Mouse (Mus musculus): ENCODE data around the gene Atp2b1. TPM values are rescaled to one million over a fixed set of nuclear protein-coding genes. Genes with fewer than 3 reads are reported as not detected.

The Atp2b1 gene
- total and polyA plus RNA-seq, 3 experiments = 25.0 to 41.7 (median 31.7) TPM

- peaks cover 0 to under 1% of the 10 kb centered on the region in 2 experiments; a peak in 1 of 4 replicates for H3K4me1 ChIP-seq (ENCODE audit: control insufficient read depth in 1 of 2, insufficient read depth in 2 of 2)
- H3K79me2 ChIP-seq (replicated peaks; ENCODE audit: control insufficient read depth, extremely low read depth, insufficient read depth, poor library complexity, severe bottlenecking) = no peaks in the 10 kb centered on the region
- no peak overlapping the region for H3K27ac ChIP-seq (ENCODE audit: insufficient read depth, low read depth)
- dilution Hi-C loops (cut with MboI; ENCODE audit: extremely low pct_ligation_motif_present, extremely low pct_unique_long_range_greater_than_20kb, low sequenced_read_pairs) = no loop called here
- in situ Hi-C loops (cut with MboI; ENCODE audit: low pct_ligation_motif_present, low pct_unique_long_range_greater_than_20kb, low sequenced_read_pairs) = no loop called here
- DNase-seq (ENCODE audit: extremely low read depth) = no peak
- no peaks in the 10 kb centered on the region for H3K27me3 ChIP-seq (replicated peaks)
- H3K9ac ChIP-seq (ENCODE audit: insufficient read depth, low read depth) = no peak overlapping the region
- TF ChIP-seq USF2 (conservative IDR thresholded peaks at IDR 0.05; ENCODE audit: low read depth, low read length) (no peak), ZKSCAN1 (IDR thresholded peaks at IDR 0.05; ENCODE audit: borderline replicate concordance, low read depth, low read length) (no peak), POLR2AphosphoS2 (IDR thresholded peaks at IDR 0.05; ENCODE audit: low read depth, low read length) (no peak), RAD21 (IDR thresholded peaks at IDR 0.05; ENCODE audit: low read depth, low read length) (no peak), BHLHE40 (IDR thresholded peaks at IDR 0.05; ENCODE audit: low read depth, low read length) (no peak), MXI1 (IDR thresholded peaks at IDR 0.05; ENCODE audit: low read depth, low read length) (no peak), HCFC1 (IDR thresholded peaks at IDR 0.05; ENCODE audit: low read depth, low read length) (no peak), CTCF (conservative IDR thresholded peaks at IDR 0.05 in 1 of 2, IDR thresholded peaks at IDR 0.05 in 1 of 2; ENCODE audit: low read depth in 2 of 2, low read length in 2 of 2) (no peak), SMC3 (IDR thresholded peaks at IDR 0.05; ENCODE audit: low read depth, low read length) (no peak), TCF12 (IDR thresholded peaks at IDR 0.05; ENCODE audit: low read depth, low read length) (no peak), RCOR1 (conservative IDR thresholded peaks at IDR 0.05; ENCODE audit: low read depth, low read length) (no peak), ZNF384 (IDR thresholded peaks at IDR 0.05; ENCODE audit: low read depth, low read length) (no peak)
- H3K4me2 ChIP-seq (ENCODE audit: insufficient read depth, low read depth, poor library complexity, severe bottlenecking) = no peak overlapping the region
- no peaks in the 10 kb centered on the region for H3K36me3 ChIP-seq (replicated peaks in 1 of 2; ENCODE audit: control insufficient read depth in 1 of 2, insufficient read depth in 1 of 2, low read length in 1 of 2)
- H3K9me3 ChIP-seq (replicated peaks; ENCODE audit: low read length) = peaks cover 4% of the 10 kb centered on the region
- no peak overlapping the region for H3K4me3 ChIP-seq (replicated peaks in 1 of 3; ENCODE audit: low read depth in 2 of 3, low read length in 2 of 3, poor library complexity in 1 of 3)
Measured at GRCm38 (mm10) chr10:98886770-98887271, 27.4 kb upstream of the Atp2b1 start.

- Histone ChIP-seq H3K9me3 (replicated peaks; ENCODE audit: low read length) (peaks cover 4% of the 10 kb centered on the region), H3K27me3 (replicated peaks) (no peaks in the 10 kb centered on the region), H3K79me2 (replicated peaks; ENCODE audit: control insufficient read depth, extremely low read depth, insufficient read depth, poor library complexity, severe bottlenecking) (no peaks in the 10 kb centered on the region), H3K4me1 (ENCODE audit: control insufficient read depth in 1 of 2, insufficient read depth in 2 of 2) (no peaks in the 10 kb centered on the region), H3K27ac (ENCODE audit: insufficient read depth, low read depth) (no peak overlapping the region), H3K4me2 (ENCODE audit: insufficient read depth, low read depth, poor library complexity, severe bottlenecking) (no peak overlapping the region), H3K36me3 (replicated peaks in 1 of 2; ENCODE audit: control insufficient read depth in 1 of 2, insufficient read depth in 1 of 2, low read length in 1 of 2) (no peaks in the 10 kb centered on the region), H3K9ac (ENCODE audit: insufficient read depth, low read depth) (no peak overlapping the region), H3K4me3 (replicated peaks in 1 of 3; ENCODE audit: low read depth in 2 of 3, low read length in 2 of 3, poor library complexity in 1 of 3) (no peak overlapping the region)
- TF ChIP-seq GABPA (IDR thresholded peaks at IDR 0.05; ENCODE audit: insufficient replicate concordance, low read depth, low read length) = no peak
- no peak for TF ChIP-seq ELF1 (IDR thresholded peaks at IDR 0.05; ENCODE audit: low read depth, low read length)
- TF ChIP-seq POLR2A (IDR thresholded peaks at IDR 0.05; ENCODE audit: low read depth, low read length) = no peak
- TF ChIP-seq MXI1 (IDR thresholded peaks at IDR 0.05; ENCODE audit: low read depth, low read length) = no peak
- no peak for TF ChIP-seq HCFC1 (IDR thresholded peaks at IDR 0.05; ENCODE audit: low read depth, low read length)
- TF ChIP-seq MAFK (IDR thresholded peaks at IDR 0.05; ENCODE audit: insufficient replicate concordance, low read length) = no peak
- no peak for TF ChIP-seq EP300 (IDR thresholded peaks at IDR 0.05; ENCODE audit: low read length)
- no peak for TF ChIP-seq ZC3H11A (IDR thresholded peaks at IDR 0.05; ENCODE audit: low read depth, low read length)
- no peak for TF ChIP-seq BHLHE40 (IDR thresholded peaks at IDR 0.05; ENCODE audit: low read depth, low read length)
- no peak for TF ChIP-seq MAX (IDR thresholded peaks at IDR 0.05; ENCODE audit: low read length)
- no peak for DNase-seq (ENCODE audit: extremely low read depth)
- in situ Hi-C loops (cut with MboI; ENCODE audit: low pct_ligation_motif_present, low pct_unique_long_range_greater_than_20kb, low sequenced_read_pairs) = no loop called here
- dilution Hi-C loops (cut with MboI; ENCODE audit: extremely low pct_ligation_motif_present, extremely low pct_unique_long_range_greater_than_20kb, low sequenced_read_pairs) = no loop called here
Measured at GRCm38 (mm10) chr10:98891361-98891760, 22.8 kb upstream of the Atp2b1 start.

All from CH12.LX (cell line).